Mouse (Mus musculus) neural tube, embryonic 13.5 days (tissue): Measurements from ENCODE around the gene Prps2. TPM values are rescaled to one million over a fixed set of nuclear protein-coding genes. Genes with fewer than 3 reads are reported as not detected.
A peak's percentile ranks its signal among the peaks of the same experiment; 100 is the strongest.
"Not testable (repeated sequence)": the region's sequence is repeated elsewhere in the genome, so short reads cannot be mapped to it uniquely, and the experiment has no call there.

Source experiments
- ATAC-seq: fragments of 200-750 bp; cut with Nextera tagmentation; 2 replicates; pipeline ENCODE4 v1.8.0; 2017; ENCODE audit warnings: low read depth, mild to moderate bottlenecking, moderate TSS enrichment, moderate library complexity
- H3K27ac ChIP-seq: fragments of 300-500 bp; sonication (generic); replicated peaks from 2 replicates; pipeline ENCODE4 v1.5.1; 2015; ENCODE audit warnings: moderate library complexity, mild to moderate bottlenecking, inconsistent platforms
- H3K27me3 ChIP-seq: fragments of 300-500 bp; sonication (generic); 2 replicates; pipeline ENCODE4 v1.6.1; 2015; ENCODE audit warnings: mild to moderate bottlenecking, inconsistent platforms
- H3K36me3 ChIP-seq: fragments of 300-500 bp; sonication (generic); 2 replicates; pipeline ENCODE4 v1.6.1; 2015; ENCODE audit warnings: mild to moderate bottlenecking, inconsistent platforms
- H3K4me1 ChIP-seq: fragments of 300-500 bp; sonication (generic); replicated peaks from 2 replicates; pipeline ENCODE4 v1.6.1; 2015; ENCODE audit warnings: inconsistent platforms
- H3K4me2 ChIP-seq: fragments of 300-500 bp; sonication (generic); 2 replicates; pipeline ENCODE4 v1.6.1; 2015; ENCODE audit warnings: inconsistent platforms, mild to moderate bottlenecking, moderate library complexity
- H3K4me3 ChIP-seq: fragments of 300-500 bp; sonication (generic); 2 replicates; pipeline ENCODE4 v1.5.1; 2015; ENCODE audit warnings: mild to moderate bottlenecking, inconsistent platforms
- H3K9ac ChIP-seq: fragments of 300-500 bp; sonication (generic); 2 replicates; pipeline ENCODE4 v1.6.1; 2015; ENCODE audit warnings: moderate library complexity, mild to moderate bottlenecking, inconsistent platforms
- H3K9me3 ChIP-seq: fragments of 300-500 bp; sonication (generic); 2 replicates; pipeline ENCODE4 v1.6.1; 2016; ENCODE audit warnings: inconsistent platforms
- WGBS: fragments of 180-500 bp; shearing (Covaris S2); methylation state at CpG from one replicate; pipeline ENCODE4 v1.1.7; 2015; 5-methylcytosine and 5-hydroxymethylcytosine counted together
- polyA plus RNA-seq: library from polyadenylated mRNA; unstranded; fragments of >200 nt; fragmentation: Nextera tagmentation; extraction: Ambion mirVana; gene quantifications from 2 replicates; pipeline ENCODE4 v1.2.1, GENCODE M21; 2015

Prps2 gene
- polyA plus RNA-seq, 1 experiment from 2014 or later: 9.0 TPM

DNA sequence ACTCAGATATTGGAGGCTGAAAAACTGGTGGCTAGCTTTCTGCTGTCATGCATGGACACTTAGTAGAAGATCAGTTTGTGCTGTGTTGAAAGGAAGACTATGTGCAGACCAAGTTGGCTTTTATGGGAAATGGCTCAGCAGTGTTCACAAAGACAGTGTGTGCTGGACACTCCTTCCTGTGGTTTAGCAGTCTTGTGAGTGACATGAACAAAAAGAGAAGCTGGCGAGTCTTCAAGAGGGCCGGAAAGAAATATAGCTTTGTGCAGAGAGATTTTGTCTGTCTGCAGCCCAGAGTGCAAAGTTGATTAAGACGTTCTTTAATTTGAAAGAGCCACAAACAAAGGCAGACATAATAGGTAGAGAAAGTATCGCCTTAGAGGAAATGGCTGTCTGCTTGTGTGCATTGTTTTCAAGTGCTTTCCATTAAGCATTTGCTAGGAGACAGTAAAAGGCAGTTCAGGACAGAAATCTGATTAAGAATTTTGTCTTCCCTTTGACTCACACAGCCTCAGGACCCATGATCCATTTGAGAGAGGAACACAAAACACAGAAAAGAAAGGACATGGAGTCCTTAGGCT, 63.6 kb downstream of the Prps2 start:
- no peaks in the 10 kb centered on the region for H3K9me3 ChIP-seq
- H3K9ac ChIP-seq: no peak overlapping the region
- peak; percentile 66; the same call in 1 of the 2 replicates for ATAC-seq
- no peak overlapping the region for H3K4me2 ChIP-seq
- H3K27me3 ChIP-seq: peaks cover 66% of the 10 kb centered on the region
- H3K4me1 ChIP-seq: no peaks in the 10 kb centered on the region
- 41% methylated on average over 4 of the region's 4 CpGs for WGBS
- no peak overlapping the region for H3K4me3 ChIP-seq
- H3K36me3 ChIP-seq: no peaks in the 10 kb centered on the region
- H3K27ac ChIP-seq: no peak overlapping the region

DNA sequence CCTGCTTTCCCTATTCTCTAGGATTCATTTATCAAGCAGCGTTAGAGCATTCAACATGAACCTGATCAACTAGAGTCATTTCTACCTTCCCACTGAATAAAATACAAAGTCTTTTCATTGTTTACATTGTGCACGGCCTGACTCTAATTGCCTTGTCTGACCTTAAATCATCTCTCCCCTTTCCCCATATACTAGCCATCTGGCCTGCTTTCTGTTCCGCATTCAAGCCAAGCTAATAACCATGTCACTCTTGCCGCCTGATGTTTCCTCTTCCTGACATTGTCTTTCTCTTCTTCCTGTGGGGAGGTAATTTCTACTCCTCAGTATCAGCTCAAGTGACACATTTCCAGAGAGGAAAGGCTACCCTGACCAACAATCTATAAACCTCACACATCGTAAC, 66.8 kb downstream of the Prps2 start:
- no peak overlapping the region for H3K4me2 ChIP-seq
- no peak overlapping the region for H3K27ac ChIP-seq
- peaks cover 59% of the 10 kb centered on the region for H3K27me3 ChIP-seq
- H3K4me3 ChIP-seq: no peak overlapping the region
- no peaks in the 10 kb centered on the region for H3K9me3 ChIP-seq
- WGBS: 45% methylated on average over 5 of the region's 5 CpGs
- no peaks in the 10 kb centered on the region for H3K36me3 ChIP-seq
- no peaks in the 10 kb centered on the region for H3K4me1 ChIP-seq
- H3K9ac ChIP-seq: no peak overlapping the region
- peak; percentile 61 for ATAC-seq

DNA sequence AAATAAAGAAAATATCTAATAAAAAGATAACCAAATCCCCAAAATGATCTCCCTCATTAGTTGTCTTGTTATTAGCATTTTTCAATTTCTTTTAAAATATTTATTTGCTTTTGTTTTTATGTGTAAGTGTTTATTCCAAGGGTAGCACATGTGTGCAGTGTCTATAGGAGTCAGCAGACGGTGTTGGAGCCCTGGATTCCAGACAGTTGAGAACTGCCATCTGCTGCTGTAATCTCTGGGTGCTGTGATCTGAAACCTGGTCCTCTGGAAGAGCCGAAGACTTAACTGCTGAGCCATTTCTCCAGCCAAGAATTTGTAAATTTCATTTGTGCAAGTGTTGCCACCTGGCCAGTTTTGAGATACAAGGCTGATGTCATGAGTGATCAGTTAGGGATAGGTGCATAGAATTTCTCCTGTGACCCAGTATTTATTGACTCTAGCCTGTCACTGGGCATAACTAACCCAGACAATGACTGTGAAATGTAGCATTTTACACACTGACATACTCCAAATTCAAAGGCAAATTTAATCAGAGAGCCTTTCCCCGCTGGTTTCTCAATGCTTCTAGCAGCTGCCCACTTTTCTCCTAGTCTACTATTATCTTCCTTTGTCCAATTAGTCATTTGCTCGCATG, 67.3 kb downstream of the Prps2 start:
- no peaks in the 10 kb centered on the region for H3K9me3 ChIP-seq
- H3K4me2 ChIP-seq: no peak overlapping the region
- no peak overlapping the region for H3K4me3 ChIP-seq
- H3K27me3 ChIP-seq: peaks cover 55% of the 10 kb centered on the region
- H3K27ac ChIP-seq: no peak overlapping the region
- 38% methylated on average over 4 of the region's 4 CpGs for WGBS
- H3K9ac ChIP-seq: no peak overlapping the region
- peak; percentile 47; the same call in 1 of the 2 replicates for ATAC-seq
- H3K4me1 ChIP-seq: no peaks in the 10 kb centered on the region
- H3K36me3 ChIP-seq: no peaks in the 10 kb centered on the region

DNA sequence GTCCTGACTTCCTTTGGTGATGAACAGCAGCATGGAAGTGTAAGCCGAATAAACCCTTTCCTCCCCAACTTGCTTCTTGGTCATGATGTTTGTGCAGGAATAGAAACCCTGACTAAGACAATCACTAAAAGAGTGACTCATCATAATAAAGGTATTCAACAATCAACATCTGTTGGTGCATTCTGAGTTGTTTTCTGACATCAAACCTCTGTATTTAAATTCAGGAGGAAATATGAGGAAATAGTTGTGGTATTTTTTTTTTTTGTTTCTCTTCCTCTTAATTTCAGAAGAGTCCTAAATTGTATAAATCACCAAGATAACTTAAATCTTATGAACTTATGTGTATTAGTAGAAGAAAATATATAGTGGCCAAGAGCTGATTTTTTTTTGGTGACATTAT, 80.5 kb downstream of the Prps2 start:
- not testable (repeated sequence) for H3K4me2 ChIP-seq, ATAC-seq

More for the DNA sequence above, 80.5 kb downstream of the Prps2 start:
- H3K27me3 ChIP-seq: peaks cover 15% of the 10 kb centered on the region
- not testable (repeated sequence) for H3K4me1 ChIP-seq, H3K9me3 ChIP-seq, H3K36me3 ChIP-seq, H3K9ac ChIP-seq, H3K4me3 ChIP-seq, H3K27ac ChIP-seq
- 91% methylated on average over 1 of the region's 1 CpGs for WGBS

Other genes with a start within 250 kb of the Prps2 start
- gene Tmsb4x, start 173.4 kb downstream of the Prps2 start, polyA plus RNA-seq: 6,861 and 7,374 TPM in 2 replicates
- gene Tlr8, start 118.4 kb downstream of the Prps2 start, polyA plus RNA-seq: 0.06 TPM in 1 of 2 replicates, not detected in the other
- 0.57 and 0.58 TPM in 2 replicates for gene Tlr7, start 52.2 kb downstream of the Prps2 start, polyA plus RNA-seq